Mouse (Mus musculus) G1E (cell line): ENCODE results near the gene Selenov. TPM values are rescaled to one million over a fixed set of nuclear protein-coding genes. Genes with fewer than 3 reads are reported as not detected.

Source experiments
- ATAC-seq: 2 replicates; pipeline ENCODE4 v1.8.0; 2016; ENCODE audit warnings: mild to moderate bottlenecking; ENCODE audit not compliant: insufficient number of reproducible peaks, poor library complexity, low FRiP score, severe bottlenecking; ENCODE audit errors: extremely low read depth
- DNase-seq: peaks from one replicate; pipeline ENCODE4 v3.0.0; 2012; ENCODE audit warnings: low spot score
- H3K27me3 ChIP-seq: 2 replicates; pipeline ENCODE4 v1.6.1; 2012; ENCODE audit warnings: mild to moderate bottlenecking, low read length, inconsistent platforms; ENCODE audit not compliant: insufficient read depth
- H3K36me3 ChIP-seq: replicated peaks from 2 replicates; pipeline ENCODE3; 2012; ENCODE audit warnings: mild to moderate bottlenecking, inconsistent platforms
- H3K4me1 ChIP-seq: 2 replicates; pipeline ENCODE4 v1.6.1; 2012; ENCODE audit warnings: low read depth, low read length, inconsistent platforms, mixed read lengths; ENCODE audit not compliant: insufficient read depth
- H3K4me3 ChIP-seq: 2 replicates; pipeline ENCODE4 v1.5.1; 2012; ENCODE audit warnings: low read depth, mild to moderate bottlenecking, inconsistent platforms, low read length, moderate library complexity, mixed read lengths
- H3K9me3 ChIP-seq: replicated peaks from 2 replicates; pipeline ENCODE4 v1.6.1; 2012; ENCODE audit warnings: inconsistent platforms
- CTCF ChIP-seq: IDR thresholded peaks from 2 replicates; pipeline ENCODE4 v1.5.1; 2012; ENCODE audit warnings: low read depth, low read length, inconsistent platforms, mixed read lengths
- GATA1 ChIP-seq: IDR thresholded peaks from 2 replicates; pipeline ENCODE4 v1.6.1; 2012; ENCODE audit warnings: borderline replicate concordance, low read length, inconsistent platforms, mixed read lengths
- GATA2 ChIP-seq: IDR thresholded peaks from 2 replicates; pipeline ENCODE4 v1.6.1; 2012; ENCODE audit warnings: low read depth, low read length, inconsistent platforms, borderline replicate concordance
- POLR2AphosphoS5 ChIP-seq: IDR thresholded peaks from 2 replicates; pipeline ENCODE4 v1.6.1; 2012; ENCODE audit warnings: low read depth, low read length, inconsistent platforms; ENCODE audit not compliant: insufficient replicate concordance
- TAL1 ChIP-seq: conservative IDR thresholded peaks from 2 replicates; pipeline ENCODE4 v1.6.1; 2012; ENCODE audit warnings: low read depth, low read length, inconsistent platforms, mixed read lengths
- polyA plus RNA-seq: library from polyadenylated mRNA; stranded (reverse); fragments of >175 nt; gene quantifications from 2 replicates; pipeline ENCODE4 v1.2.3, GENCODE M21; 2012
- total RNA-seq, 2 experiments: library from RNA; stranded (forward) in 1 of 2; stranded (reverse) in 1 of 2; fragments of 200-1000 nt in 1 of 2; fragments of >200 nt in 1 of 2; fragmentation: Nextera tagmentation in 1 of 2; gene quantifications; 2 replicates each; pipeline ENCODE4 v1.2.3; 2014 to 2017

Selenov gene
- total RNA-seq (2014; fragmentation: Nextera tagmentation) (not detected in 2 replicates), total RNA-seq (2017) (0.12 TPM in 1 of 2 replicates, not detected in the other), polyA plus RNA-seq (not detected in 2 replicates)

DNA sequence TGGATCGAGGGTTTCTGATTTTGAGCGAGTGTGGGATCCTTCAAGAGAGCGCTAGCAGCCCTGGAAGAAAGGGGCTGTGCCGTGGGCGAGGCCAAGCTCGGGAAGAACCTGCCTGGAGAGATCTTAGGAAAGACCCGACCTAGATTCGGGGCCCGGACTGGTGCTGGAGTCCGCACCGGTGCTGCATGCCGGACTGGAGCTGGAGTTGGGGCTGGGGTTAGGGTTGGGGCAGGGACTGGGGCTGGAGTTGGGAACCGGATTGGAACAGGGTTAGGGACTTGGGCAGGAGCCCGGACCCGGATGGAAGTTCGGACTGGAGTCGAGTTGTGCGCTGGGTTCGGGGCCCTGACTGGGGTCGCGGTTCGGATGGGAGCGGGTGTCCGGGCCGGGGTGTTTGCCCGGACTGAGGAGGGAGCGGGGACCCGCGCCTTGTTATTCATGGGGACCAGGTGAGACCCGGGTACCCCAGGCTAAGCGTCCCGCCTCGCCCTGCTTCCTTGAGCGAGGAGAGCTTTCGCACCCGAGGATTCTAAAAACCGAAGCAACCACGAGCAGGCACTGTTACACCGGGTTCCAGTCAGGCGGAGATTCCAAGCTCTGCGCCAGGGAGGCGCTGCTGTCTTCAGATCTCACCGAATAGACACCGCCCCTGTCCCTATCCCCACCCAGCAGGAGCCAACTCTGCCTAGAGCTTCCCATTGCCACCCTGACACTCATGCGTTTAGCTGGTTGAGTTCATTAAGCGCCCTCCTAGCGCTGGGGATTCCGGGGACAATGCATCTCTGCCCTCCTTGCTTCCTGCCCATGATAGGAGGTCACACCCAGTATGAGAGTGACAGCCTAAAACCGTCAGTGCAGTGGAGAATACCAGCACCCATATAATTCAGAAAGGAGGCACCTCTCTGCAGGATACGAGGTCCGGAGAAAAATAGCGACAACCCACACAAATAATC is at the start of gene Selenov:
Gene Selenov, minus strand, starts transcription at position 549 of the 953 bp plus-strand sequence.
- H3K9me3 ChIP-seq = peaks cover 14% of the 10 kb centered on the region
- no peak for DNase-seq
- H3K36me3 ChIP-seq = no peaks in the 10 kb centered on the region
- TF ChIP-seq TAL1 (no peak), POLR2AphosphoS5 (no peak), CTCF (no peak), GATA2 (no peak), GATA1 (no peak)
- no peak within 1 kb of the TSS for H3K4me3 ChIP-seq
- ATAC-seq = no peak
- H3K4me1 ChIP-seq = peaks cover 12% of the 10 kb centered on the region
- peaks cover 67% of the 10 kb centered on the region for H3K27me3 ChIP-seq

DNA sequence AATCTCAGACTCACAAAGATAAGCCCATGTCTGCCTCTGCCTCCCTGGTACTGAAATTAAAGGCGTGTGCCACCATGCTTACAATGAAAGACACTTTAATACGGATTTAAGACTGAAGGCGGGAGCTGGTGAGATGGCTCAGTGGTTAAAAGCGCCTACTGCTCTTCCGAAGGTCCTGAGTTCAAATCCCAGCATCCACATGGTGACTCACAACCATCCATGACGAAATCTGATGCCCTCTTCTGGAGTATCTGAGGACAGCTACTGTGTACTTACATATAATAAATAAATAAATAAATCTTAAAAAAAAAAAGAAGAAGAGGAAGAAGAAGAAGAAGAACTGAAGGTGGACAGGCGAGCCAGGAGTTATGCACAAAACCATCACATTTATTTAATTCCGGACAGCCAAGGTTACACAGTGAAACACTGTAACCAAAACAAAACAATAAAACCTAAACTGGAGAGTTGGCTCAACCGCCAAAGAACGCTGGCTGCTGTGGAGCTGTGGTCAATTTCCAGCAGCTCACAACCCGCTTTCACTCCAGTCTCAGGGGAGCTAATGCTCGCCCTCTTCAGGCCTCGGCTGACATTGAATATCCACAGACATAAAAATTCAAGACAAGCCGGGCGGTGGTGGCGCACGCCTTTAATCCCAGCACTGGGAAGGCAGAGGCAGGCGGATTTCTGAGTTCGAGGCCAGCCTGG is 48.4 kb upstream of the Selenov start:
- Histone ChIP-seq H3K4me1 (peaks cover 41% of the 10 kb centered on the region), H3K9me3 (no peaks in the 10 kb centered on the region), H3K36me3 (peaks cover 26% of the 10 kb centered on the region), H3K4me3 (peak overlapping the region; percentile 96), H3K27me3 (0 out of 2 replicates have a peak, but pooled peaks cover 3% of the 10 kb centered on the region)
- TF ChIP-seq GATA2 = no peak
- TF ChIP-seq TAL1 = no peak
- TF ChIP-seq CTCF = no peak
- TF ChIP-seq POLR2AphosphoS5 = no peak
- TF ChIP-seq GATA1 = no peak
- no peak for DNase-seq
- no peak for ATAC-seq

DNA sequence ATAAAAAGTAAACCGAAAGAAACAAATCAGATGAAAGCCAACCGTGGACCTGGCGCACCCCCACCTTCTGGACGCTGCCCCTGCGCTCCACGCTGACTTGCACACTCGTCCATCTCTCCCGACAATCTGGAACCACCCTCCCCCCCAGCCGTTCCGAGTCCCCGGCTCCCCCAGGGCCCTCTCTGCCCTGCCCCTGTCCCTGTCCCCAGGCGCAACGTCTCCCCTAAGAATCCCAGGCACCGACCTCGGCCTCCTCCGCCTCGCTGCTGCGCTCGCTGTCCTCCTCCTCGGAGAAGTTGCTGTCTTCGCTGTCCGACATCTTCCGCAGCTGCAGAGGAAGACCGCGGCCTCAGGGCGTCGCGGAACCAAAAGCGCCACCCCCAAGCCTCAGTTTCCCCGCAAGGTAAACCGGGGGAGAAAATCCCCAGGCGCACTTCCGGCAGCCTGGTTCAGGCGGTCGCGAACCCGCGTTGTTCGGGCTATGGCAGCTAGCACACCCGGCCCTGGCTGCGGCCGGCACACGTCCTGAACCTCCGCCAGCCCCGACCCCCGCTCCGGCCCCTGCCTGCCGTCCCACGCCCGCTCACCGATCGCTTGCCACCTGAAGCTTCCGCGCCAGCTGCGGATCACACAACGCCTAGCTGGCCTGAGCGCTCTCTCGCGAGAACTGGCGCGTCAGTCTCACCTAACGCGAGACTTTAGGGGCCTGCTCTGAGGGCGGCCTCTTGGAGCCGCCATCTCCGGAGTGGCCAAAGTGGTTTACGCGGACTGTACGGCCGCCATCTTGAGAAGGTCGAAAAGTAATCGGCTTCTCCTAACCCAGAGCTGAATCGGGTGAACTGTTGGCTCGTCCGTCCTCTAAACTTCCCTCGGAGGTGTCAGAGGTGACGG is 47.4 kb upstream of the Selenov start, which contains the start of gene Supt5:
Gene Supt5, minus strand, starts transcription at position 639 of the 891 bp plus-strand sequence.
- TF ChIP-seq POLR2AphosphoS5 = no peak
- no peak for TF ChIP-seq GATA1
- TF ChIP-seq GATA2 = no peak
- TF ChIP-seq CTCF = no peak
- no peak for TF ChIP-seq TAL1
- DNase-seq = peak; percentile 96
- H3K4me1 ChIP-seq = peaks cover 43% of the 10 kb centered on the region
- 0 out of 2 replicates have a peak, but pooled peaks cover 3% of the 10 kb centered on the region for H3K27me3 ChIP-seq
- peak; percentile 96 for ATAC-seq
- H3K36me3 ChIP-seq = peaks cover 34% of the 10 kb centered on the region
- no peaks in the 10 kb centered on the region for H3K9me3 ChIP-seq
- H3K4me3 ChIP-seq = peak within 1 kb of the TSS; percentile 96

DNA sequence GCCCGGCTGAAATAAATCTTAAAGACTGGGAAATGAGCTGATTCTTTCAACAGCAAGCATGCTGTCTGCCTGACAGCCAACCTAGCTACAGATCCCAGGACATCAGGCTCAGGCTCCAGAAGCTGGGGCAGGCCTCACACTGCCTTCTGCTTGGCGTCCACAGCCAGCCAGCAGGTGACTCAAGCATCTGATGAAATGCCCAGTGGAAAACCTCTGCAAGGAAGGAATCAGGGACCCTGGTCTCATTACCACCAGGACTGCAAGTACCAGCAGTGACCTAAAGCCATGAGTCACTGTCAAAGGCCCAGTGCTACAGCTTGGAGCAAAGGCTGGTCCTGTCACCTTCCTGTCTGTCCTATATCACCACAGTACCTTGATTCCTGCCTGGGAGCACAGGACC is 44.5 kb upstream of the Selenov start:
- Histone ChIP-seq H3K27me3 (0 out of 2 replicates have a peak, but pooled peaks cover 1% of the 10 kb centered on the region), H3K9me3 (no peaks in the 10 kb centered on the region), H3K36me3 (peaks cover 62% of the 10 kb centered on the region), H3K4me3 (no peak overlapping the region), H3K4me1 (peaks cover 38% of the 10 kb centered on the region)
- no peak for TF ChIP-seq CTCF
- TF ChIP-seq TAL1 = no peak
- no peak for TF ChIP-seq POLR2AphosphoS5
- TF ChIP-seq GATA1 = no peak
- no peak for TF ChIP-seq GATA2
- DNase-seq (no peak), ATAC-seq (no peak)

DNA sequence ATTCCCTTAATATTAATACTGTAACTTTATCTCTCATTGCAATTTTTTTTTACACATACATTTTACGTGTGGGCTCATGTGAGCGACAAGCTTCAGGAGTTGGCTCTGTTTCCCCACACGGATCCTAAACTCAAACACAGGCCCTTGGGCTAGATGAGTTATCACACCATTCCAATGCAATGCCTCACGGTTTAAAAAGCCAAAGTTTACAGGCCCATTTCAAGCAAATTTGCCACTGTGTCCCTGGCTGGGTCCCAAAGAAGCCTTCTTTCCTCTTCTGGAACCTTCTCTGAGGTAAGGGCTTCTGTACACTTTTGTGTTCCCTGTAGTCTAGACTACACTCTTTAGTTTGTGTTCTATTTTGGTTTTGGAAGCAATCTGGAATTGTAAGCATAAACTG is 43.5 kb upstream of the Selenov start:
- no peak overlapping the region for H3K4me3 ChIP-seq
- H3K36me3 ChIP-seq = peaks cover 71% of the 10 kb centered on the region
- H3K9me3 ChIP-seq = no peaks in the 10 kb centered on the region
- no peaks in the 10 kb centered on the region for H3K27me3 ChIP-seq
- ATAC-seq (no peak), DNase-seq (no peak)
- peaks cover 37% of the 10 kb centered on the region for H3K4me1 ChIP-seq
- TF ChIP-seq GATA1 = no peak
